Mouse (Mus musculus) gonadal fat pad, adult 2 months (tissue): ENCODE results near the gene Olfr1440. TPM values are rescaled to one million over a fixed set of nuclear protein-coding genes. Genes with fewer than 3 reads are reported as not detected.

Source experiments
- DNase-seq: peaks from one replicate; pipeline ENCODE4 v3.0.0-alpha.2; 2012; ENCODE audit warnings: low read depth
- polyA plus RNA-seq: library from polyadenylated mRNA; depleted of rRNA; stranded (reverse); fragments of >200 nt; gene quantifications from 2 replicates; pipeline ENCODE4 v1.2.3, GENCODE M21; 2012; rRNA removed

Gene Olfr1440
- not detected in 2 replicates for polyA plus RNA-seq

- DNase-seq: no peak
Observed at GRCm38 (mm10) chr19:12386979-12387378, at the start of gene Olfr1440. Olfr1440 (plus strand) TSS chr19:12387279.

- DNase-seq: no peak
Observed at GRCm38 (mm10) chr19:12373004-12373403, 14.1 kb upstream of the Olfr1440 start.

- DNase-seq: no peak
Observed at GRCm38 (mm10) chr19:12374465-12375025, 12.5 kb upstream of the Olfr1440 start.

- DNase-seq: no peak
Observed at GRCm38 (mm10) chr19:12413737-12414136, 26.7 kb downstream of the Olfr1440 start.

- DNase-seq: no peak
Observed at GRCm38 (mm10) chr19:12417361-12417760, 30.3 kb downstream of the Olfr1440 start, which contains the start of gene Olfr1441. Olfr1441 (plus strand) TSS chr19:12417433.

- DNase-seq: no peak
Observed at GRCm38 (mm10) chr19:12418312-12418711, 31.2 kb downstream of the Olfr1440 start.

- no peak for DNase-seq
Observed at GRCm38 (mm10) chr19:12420555-12420954, 33.5 kb downstream of the Olfr1440 start.

- DNase-seq: no peak
Observed at GRCm38 (mm10) chr19:12421680-12422079, 34.6 kb downstream of the Olfr1440 start.

- DNase-seq: no peak
Observed at GRCm38 (mm10) chr19:12427101-12427500, 40.0 kb downstream of the Olfr1440 start.

- DNase-seq: no peak
Observed at GRCm38 (mm10) chr19:12427605-12428004, 40.5 kb downstream of the Olfr1440 start, which contains the start of gene Pfpl. Pfpl (plus strand) TSS chr19:12427905.

- DNase-seq: no peak
Observed at GRCm38 (mm10) chr19:12433033-12433432, 46.0 kb downstream of the Olfr1440 start.

- no peak for DNase-seq
Observed at GRCm38 (mm10) chr19:12435011-12435416, 47.9 kb downstream of the Olfr1440 start.

- no peak for DNase-seq
Observed at GRCm38 (mm10) chr19:12435750-12436524, 48.9 kb downstream of the Olfr1440 start.

- DNase-seq: no peak
Observed at GRCm38 (mm10) chr19:12439581-12439980, 52.5 kb downstream of the Olfr1440 start.

- DNase-seq: no peak
Observed at GRCm38 (mm10) chr19:12440103-12440725, 53.1 kb downstream of the Olfr1440 start.

- no peak for DNase-seq
Observed at GRCm38 (mm10) chr19:12442560-12442959, 55.5 kb downstream of the Olfr1440 start.

GRCm38 (mm10) chr19:12445014-12445413 is 57.9 kb downstream of the Olfr1440 start:
- DNase-seq: peak; percentile 60

Other genes with a start within 250 kb of the Olfr1440 start
- not detected in 2 replicates for gene Olfr1555-ps1, start 217.2 kb upstream of the Olfr1440 start, polyA plus RNA-seq
- gene Olfr1431, start 186.6 kb upstream of the Olfr1440 start, polyA plus RNA-seq: not detected in 2 replicates
- not detected in 2 replicates for gene Olfr1432, start 154.7 kb upstream of the Olfr1440 start, polyA plus RNA-seq
- not detected in 2 replicates for gene Olfr262, start 145.6 kb upstream of the Olfr1440 start, polyA plus RNA-seq
- gene Olfr235, start 126.2 kb upstream of the Olfr1440 start, polyA plus RNA-seq: not detected in 2 replicates
- not detected in 2 replicates for gene Olfr1434, start 107.4 kb upstream of the Olfr1440 start, polyA plus RNA-seq
- gene Olfr1436, start 88.1 kb upstream of the Olfr1440 start, polyA plus RNA-seq: not detected in 2 replicates
- not detected in 2 replicates for gene Olfr1437, start 62.2 kb upstream of the Olfr1440 start, polyA plus RNA-seq
- gene Olfr1438-ps1, start 51.4 kb upstream of the Olfr1440 start, polyA plus RNA-seq: not detected in 2 replicates
- gene Olfr1441, start 30.2 kb downstream of the Olfr1440 start, polyA plus RNA-seq: not detected in 2 replicates
- gene Pfpl, start 40.6 kb downstream of the Olfr1440 start, polyA plus RNA-seq: not detected in 2 replicates
- gene Mpeg1, start 73.5 kb downstream of the Olfr1440 start, polyA plus RNA-seq: 8.0 and 10.0 TPM in 2 replicates
- gene Dtx4, start 114.2 kb downstream of the Olfr1440 start, polyA plus RNA-seq: 33.0 and 34.9 TPM in 2 replicates
- gene Fam111a, start 158.5 kb downstream of the Olfr1440 start, polyA plus RNA-seq: 1.5 and 1.7 TPM in 2 replicates
- 0.08 and 0.19 TPM in 2 replicates for gene Gm4952, start 212.7 kb downstream of the Olfr1440 start, polyA plus RNA-seq
- gene Glyat, start 246.0 kb downstream of the Olfr1440 start, polyA plus RNA-seq: 0.07 and 0.22 TPM in 2 replicates